Mouse (Mus musculus): ENCODE data around the gene Clec2g. TPM values are rescaled to one million over a fixed set of nuclear protein-coding genes. Genes with fewer than 3 reads are reported as not detected.

Gene Clec2g
- polyA plus RNA-seq, 1 experiment from 2014 or later = not detected

- no peak overlapping the region for H3K9ac ChIP-seq
- H3K4me1 ChIP-seq (replicated peaks; ENCODE audit: control insufficient read depth, insufficient read depth, low read length) = no peaks in the 10 kb centered on the region
- no peak for ATAC-seq (ENCODE audit: low FRiP score)
- H3K27me3 ChIP-seq (ENCODE audit: control insufficient read depth, insufficient read depth, low read length) = no peaks in the 10 kb centered on the region
- H3K4me2 ChIP-seq (replicated peaks) = no peak overlapping the region
- no peaks in the 10 kb centered on the region for H3K9me3 ChIP-seq (ENCODE audit: control insufficient read depth, low read length)
- no peaks in the 10 kb centered on the region for H3K36me3 ChIP-seq (replicated peaks; ENCODE audit: control insufficient read depth, insufficient read depth)
- no peak for DNase-seq (ENCODE audit: low spot score)
- H3K27ac ChIP-seq = no peak overlapping the region
- H3K4me3 ChIP-seq (replicated peaks; ENCODE audit: low read length) = no peak overlapping the region
- 90% methylated on average over 2 of the region's 2 CpGs for WGBS
Observed at GRCm38 (mm10) chr6:129030964-129031363, 96.8 kb downstream of the Clec2g start.

- H3K27ac ChIP-seq = no peak overlapping the region
- no peaks in the 10 kb centered on the region for H3K36me3 ChIP-seq (replicated peaks; ENCODE audit: control insufficient read depth, insufficient read depth)
- no peaks in the 10 kb centered on the region for H3K4me1 ChIP-seq (replicated peaks; ENCODE audit: control insufficient read depth, insufficient read depth, low read length)
- H3K27me3 ChIP-seq (ENCODE audit: control insufficient read depth, insufficient read depth, low read length) = no peaks in the 10 kb centered on the region
- H3K4me3 ChIP-seq (replicated peaks; ENCODE audit: low read length) = no peak overlapping the region
- 82% methylated on average over 2 of the region's 2 CpGs for WGBS
- no peaks in the 10 kb centered on the region for H3K9me3 ChIP-seq (ENCODE audit: control insufficient read depth, low read length)
- no peak overlapping the region for H3K4me2 ChIP-seq (replicated peaks)
- DNase-seq (ENCODE audit: low spot score) (no peak), ATAC-seq (ENCODE audit: low FRiP score) (no peak)
- H3K9ac ChIP-seq = no peak overlapping the region
Observed at GRCm38 (mm10) chr6:129033397-129033796, 99.2 kb downstream of the Clec2g start.

Small RNA genes lying within 50 kb of the gene (microRNA-seq; reads per million reads assigned to microRNA genes)
- gene Gm27336 = not detected
- not detected for gene Mir7649

Other genes with a start within 250 kb of the Clec2g start
- 0.51 and 0.78 TPM in 2 replicates for gene Klrb1, start 211.3 kb upstream of the Clec2g start, polyA plus RNA-seq (2014; fragmentation: Nextera tagmentation; extraction: Ambion mirVana)
- 0.23 TPM in 1 of 2 replicates, not detected in the other for gene Klrb1c, start 145.2 kb upstream of the Clec2g start, polyA plus RNA-seq (2014; fragmentation: Nextera tagmentation; extraction: Ambion mirVana)
- not detected in 2 replicates for gene Gm44511, start 108.1 kb upstream of the Clec2g start, polyA plus RNA-seq (2014; fragmentation: Nextera tagmentation; extraction: Ambion mirVana)
- gene Klrb1b, start 108.0 kb upstream of the Clec2g start, polyA plus RNA-seq (2014; fragmentation: Nextera tagmentation; extraction: Ambion mirVana) = not detected in 2 replicates
- not detected in 2 replicates for gene Clec2i, start 46.8 kb upstream of the Clec2g start, polyA plus RNA-seq (2014; fragmentation: Nextera tagmentation; extraction: Ambion mirVana)
- 0.52 TPM in 2 replicates for gene BC035044, start 43.3 kb upstream of the Clec2g start, polyA plus RNA-seq (2014; fragmentation: Nextera tagmentation; extraction: Ambion mirVana)
- gene Klrb1f, start 111.5 kb downstream of the Clec2g start, polyA plus RNA-seq (2014; fragmentation: Nextera tagmentation; extraction: Ambion mirVana) = 0.37 and 0.62 TPM in 2 replicates
- gene Clec2e, start 166.5 kb downstream of the Clec2g start, polyA plus RNA-seq (2014; fragmentation: Nextera tagmentation; extraction: Ambion mirVana) = not detected in 2 replicates
- gene Clec2d, start 246.2 kb downstream of the Clec2g start, polyA plus RNA-seq (2014; fragmentation: Nextera tagmentation; extraction: Ambion mirVana) = 0.17 and 0.37 TPM in 2 replicates

Measured in hindbrain, embryonic 14.5 days (tissue).